Mouse (Mus musculus) embryonic fibroblast, embryonic 13.5 days (primary cell): ENCODE measurements around the gene Cotl1.

Source experiments
- CTCF ChIP-seq: IDR thresholded peaks from 2 replicates; pipeline ENCODE4 v1.5.1; 2011; ENCODE audit warnings: mild to moderate bottlenecking, control low read depth, low read length, moderate library complexity, borderline replicate concordance; ENCODE audit not compliant: insufficient read depth
- POLR2A ChIP-seq: IDR thresholded peaks from 2 replicates; pipeline ENCODE4 v1.6.1; 2011; ENCODE audit warnings: low read depth, mild to moderate bottlenecking, control low read depth, low read length, moderate library complexity

DNA sequence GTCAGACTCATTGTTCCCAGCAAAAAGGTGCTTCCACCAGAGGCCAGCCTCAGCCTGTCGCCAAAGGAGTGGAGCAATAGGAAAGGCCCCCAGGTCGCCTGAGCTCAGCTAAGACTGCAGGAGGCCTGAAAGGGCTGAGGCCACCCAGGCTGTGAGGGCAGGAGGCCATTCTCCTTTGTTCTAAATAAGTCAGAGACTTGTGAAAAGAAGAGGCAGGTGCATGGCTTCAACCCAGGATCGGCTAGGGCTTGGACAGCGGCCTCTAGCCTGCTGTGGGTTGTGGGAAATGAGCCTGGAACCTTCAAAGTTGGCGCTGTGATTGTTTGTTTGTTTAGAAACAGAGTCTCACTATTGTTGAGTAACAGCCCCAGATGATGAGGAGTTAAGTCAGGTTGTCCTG lies 13.7 kb upstream of the Cotl1 start:
- TF ChIP-seq POLR2A = no peak
- TF ChIP-seq CTCF = no peak
